Mouse (Mus musculus) forebrain, embryonic 10.5 days (tissue): Measurements from ENCODE around the gene Clvs2. TPM values are rescaled to one million over a fixed set of nuclear protein-coding genes. Genes with fewer than 3 reads are reported as not detected.

Source experiments
- DNase-seq: peaks from one replicate; pipeline ENCODE4 v3.0.0-alpha.2; 2017; ENCODE audit warnings: low spot score; ENCODE audit errors: extremely low spot score
- H3K27ac ChIP-seq: fragments of 300-500 bp; sonication (generic); 2 replicates; pipeline ENCODE4 v1.5.1; 2016; ENCODE audit warnings: mild to moderate bottlenecking
- H3K27me3 ChIP-seq: fragments of 300-500 bp; sonication (generic); 2 replicates; pipeline ENCODE4 v1.6.1; 2016; ENCODE audit warnings: mild to moderate bottlenecking; ENCODE audit not compliant: poor library complexity, severe bottlenecking
- H3K36me3 ChIP-seq: fragments of 300-500 bp; sonication (generic); replicated peaks from 2 replicates; pipeline ENCODE4 v1.6.1; 2016; ENCODE audit warnings: mild to moderate bottlenecking, moderate library complexity
- H3K4me1 ChIP-seq: fragments of 300-500 bp; sonication (generic); 2 replicates; pipeline ENCODE4 v1.6.1; 2016
- H3K4me3 ChIP-seq: fragments of 300-500 bp; sonication (generic); 2 replicates; pipeline ENCODE4 v1.5.1; 2016; ENCODE audit warnings: mild to moderate bottlenecking, moderate library complexity
- H3K9me3 ChIP-seq: fragments of 300-500 bp; sonication (generic); 2 replicates; pipeline ENCODE4 v1.6.1; 2016; ENCODE audit warnings: mild to moderate bottlenecking, moderate library complexity
- WGBS: fragments of 180-500 bp; shearing (Covaris S2); methylation state at CpG from one replicate; pipeline ENCODE4 v1.1.7; 2016; 5-methylcytosine and 5-hydroxymethylcytosine counted together
- polyA plus RNA-seq: library from polyadenylated mRNA; unstranded; fragments of >200 nt; fragmentation: Nextera tagmentation; extraction: Ambion mirVana; gene quantifications from 2 replicates; pipeline ENCODE4 v1.2.1, GENCODE M21; 2016

Gene Clvs2
- polyA plus RNA-seq, result 0.16 and 0.63 TPM in 2 replicates

DNA sequence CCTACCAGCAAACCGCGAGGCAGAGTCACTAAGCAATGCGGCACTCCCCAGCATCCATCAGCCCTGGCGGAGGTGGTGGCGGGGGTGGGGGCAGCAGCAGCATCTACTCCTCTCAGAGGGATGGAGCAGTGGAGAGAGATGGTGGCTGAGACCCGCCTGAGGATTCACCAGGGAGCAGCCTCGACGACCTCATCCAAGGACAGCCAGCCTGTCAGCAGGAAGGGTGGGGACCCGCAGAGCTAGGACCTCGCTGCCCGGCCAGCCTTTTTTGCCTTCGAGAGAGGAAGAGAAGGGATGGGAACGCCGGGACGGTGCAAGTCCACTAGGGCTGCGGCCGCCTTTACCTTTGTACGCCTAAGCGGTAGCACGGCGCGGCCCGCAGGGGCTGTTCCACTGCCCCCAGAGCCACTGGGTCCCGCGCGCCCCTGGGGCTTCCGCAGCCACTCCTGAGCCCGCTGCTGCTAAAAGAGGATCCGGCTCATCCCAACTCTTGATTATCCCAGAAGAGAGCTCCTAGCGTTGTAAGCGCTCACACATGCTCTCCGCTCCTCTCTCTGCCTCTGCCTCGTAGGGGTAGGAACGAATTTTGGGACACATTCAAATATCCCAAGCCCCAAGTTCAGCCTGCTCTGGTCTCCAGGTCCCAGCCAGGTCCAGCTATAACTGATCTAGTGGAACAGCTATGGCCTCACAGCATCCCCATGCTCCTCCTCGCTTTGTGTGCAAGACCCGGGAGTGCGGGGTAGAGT is at the start of gene Clvs2:
Gene Clvs2 (minus strand): TSS at position 639 of the 749 bp plus-strand sequence.
- H3K27ac ChIP-seq, result peak within 1 kb of the TSS; percentile 82
- H3K4me1 ChIP-seq, result peaks cover 10% of the 10 kb centered on the region
- peaks cover 23% of the 10 kb centered on the region for H3K27me3 ChIP-seq
- H3K36me3 ChIP-seq, result no peaks in the 10 kb centered on the region
- peak; percentile 45 for DNase-seq
- H3K4me3 ChIP-seq, result peak within 1 kb of the TSS; percentile 62
- no peaks in the 10 kb centered on the region for H3K9me3 ChIP-seq
- under 1% methylated on average over 32 of the region's 37 CpGs for WGBS

DNA sequence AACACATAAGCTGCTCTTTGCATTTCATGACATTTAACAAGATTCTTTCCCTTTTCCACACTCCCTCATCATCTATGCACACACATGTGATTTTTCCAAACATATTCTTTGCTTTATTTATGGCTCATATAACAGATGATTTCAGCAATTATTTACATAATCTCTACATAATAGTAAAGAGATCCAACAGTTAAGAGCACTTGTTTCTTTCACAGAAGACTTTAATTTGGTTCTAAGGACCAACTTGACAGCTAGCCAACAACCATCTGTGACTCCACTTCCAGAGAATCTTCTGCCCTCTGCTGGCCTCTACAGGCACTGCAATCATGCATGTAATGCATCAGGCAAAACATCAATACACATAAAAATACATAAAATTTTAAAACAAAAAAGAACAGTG is 28.6 kb upstream of the Clvs2 start:
- no peak overlapping the region for H3K27ac ChIP-seq
- no peaks in the 10 kb centered on the region for H3K4me1 ChIP-seq
- H3K36me3 ChIP-seq, result no peaks in the 10 kb centered on the region
- H3K27me3 ChIP-seq, result no peaks in the 10 kb centered on the region
- DNase-seq, result peak; percentile 21
- H3K4me3 ChIP-seq, result no peak overlapping the region
- H3K9me3 ChIP-seq, result no peaks in the 10 kb centered on the region

GRCm38 (mm10) chr10:33623577-33623991 is 985 bp downstream of the Clvs2 start:
- peaks cover 10% of the 10 kb centered on the region for H3K4me1 ChIP-seq
- H3K27ac ChIP-seq, result no peak overlapping the region
- H3K9me3 ChIP-seq, result no peaks in the 10 kb centered on the region
- no peak for DNase-seq
- H3K4me3 ChIP-seq, result peak overlapping the region; percentile 62
- peaks cover 23% of the 10 kb centered on the region for H3K27me3 ChIP-seq
- no peaks in the 10 kb centered on the region for H3K36me3 ChIP-seq
- WGBS, result 17% methylated on average over 6 of the region's 6 CpGs

- Histone ChIP-seq H3K27ac (no peak overlapping the region), H3K27me3 (peaks cover 23% of the 10 kb centered on the region), H3K36me3 (no peaks in the 10 kb centered on the region), H3K4me3 (no peak overlapping the region), H3K4me1 (peaks cover 10% of the 10 kb centered on the region), H3K9me3 (no peaks in the 10 kb centered on the region)
- 84% methylated on average over 8 of the region's 8 CpGs for WGBS
- no peak for DNase-seq
Observed at GRCm38 (mm10) chr10:33622700-33623099, 1.9 kb downstream of the Clvs2 start.

GRCm38 (mm10) chr10:33616207-33616606 is 8.4 kb downstream of the Clvs2 start:
- DNase-seq, result no peak
- Histone ChIP-seq H3K4me3 (no peak overlapping the region), H3K27me3 (no peaks in the 10 kb centered on the region), H3K36me3 (no peaks in the 10 kb centered on the region), H3K4me1 (no peaks in the 10 kb centered on the region), H3K27ac (no peak overlapping the region), H3K9me3 (no peaks in the 10 kb centered on the region)
- WGBS, result 84% methylated on average over 2 of the region's 2 CpGs

GRCm38 (mm10) chr10:33613197-33613596 is 11.4 kb downstream of the Clvs2 start:
- no peak overlapping the region for H3K27ac ChIP-seq
- H3K9me3 ChIP-seq, result no peaks in the 10 kb centered on the region
- H3K27me3 ChIP-seq, result no peaks in the 10 kb centered on the region
- 82% methylated on average over 1 of the region's 1 CpGs for WGBS
- no peak overlapping the region for H3K4me3 ChIP-seq
- no peaks in the 10 kb centered on the region for H3K4me1 ChIP-seq
- no peaks in the 10 kb centered on the region for H3K36me3 ChIP-seq
- no peak for DNase-seq

- Histone ChIP-seq H3K4me1 (no peaks in the 10 kb centered on the region), H3K9me3 (no peaks in the 10 kb centered on the region), H3K4me3 (no peak overlapping the region), H3K27me3 (no peaks in the 10 kb centered on the region), H3K27ac (no peak overlapping the region), H3K36me3 (no peaks in the 10 kb centered on the region)
- DNase-seq, result no peak
- WGBS, result 94% methylated on average over 16 of the region's 16 CpGs
Observed at GRCm38 (mm10) chr10:33592732-33593131, 31.8 kb downstream of the Clvs2 start.

DNA sequence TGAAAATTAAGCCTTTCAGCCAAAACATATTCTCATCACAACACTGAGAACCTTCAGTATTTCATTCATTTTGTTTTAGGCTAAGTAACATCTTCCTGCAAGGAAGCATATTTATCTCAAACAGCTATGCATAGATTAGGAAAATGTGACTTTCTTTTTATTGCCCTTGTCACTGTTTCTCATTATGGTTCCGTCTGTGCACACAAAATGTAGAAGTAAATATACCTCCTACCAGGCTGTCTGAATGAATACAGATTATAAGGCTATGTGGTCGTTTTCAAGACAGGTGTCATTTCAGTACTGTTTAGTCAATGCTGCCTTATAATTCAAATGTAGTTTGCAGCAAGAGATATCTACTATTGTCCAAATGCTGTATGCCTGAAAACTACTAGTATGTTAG is 35.8 kb downstream of the Clvs2 start:
- Histone ChIP-seq H3K27ac (no peak overlapping the region), H3K4me3 (no peak overlapping the region), H3K9me3 (no peaks in the 10 kb centered on the region), H3K36me3 (no peaks in the 10 kb centered on the region), H3K27me3 (no peaks in the 10 kb centered on the region), H3K4me1 (no peaks in the 10 kb centered on the region)
- no peak for DNase-seq
- 86% methylated on average over 2 of the region's 2 CpGs for WGBS

DNA sequence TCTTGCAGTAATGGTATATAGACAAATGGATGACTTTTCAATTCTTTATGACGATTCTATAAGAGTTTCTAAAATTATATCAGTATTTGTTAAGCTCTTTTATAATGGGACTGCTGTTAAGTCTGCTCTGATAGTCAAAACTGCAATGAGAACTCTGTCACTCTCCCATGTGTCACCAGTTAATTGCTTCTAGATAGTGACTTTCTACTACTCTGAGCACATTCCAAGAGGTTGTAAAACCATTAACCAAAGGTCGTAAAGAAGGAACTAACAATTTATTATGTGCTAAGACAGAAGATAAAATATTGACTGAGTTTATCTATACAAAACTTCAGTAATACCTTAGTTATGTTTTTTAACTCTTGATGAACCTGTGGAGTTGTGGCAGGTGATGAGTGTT is 37.5 kb downstream of the Clvs2 start:
- no peaks in the 10 kb centered on the region for H3K4me1 ChIP-seq
- no peaks in the 10 kb centered on the region for H3K36me3 ChIP-seq
- no peak for DNase-seq
- no peaks in the 10 kb centered on the region for H3K27me3 ChIP-seq
- H3K4me3 ChIP-seq, result no peak overlapping the region
- H3K27ac ChIP-seq, result no peak overlapping the region
- H3K9me3 ChIP-seq, result no peaks in the 10 kb centered on the region
- 84% methylated on average over 2 of the region's 2 CpGs for WGBS

- Histone ChIP-seq H3K36me3 (no peaks in the 10 kb centered on the region), H3K9me3 (no peaks in the 10 kb centered on the region), H3K4me1 (no peaks in the 10 kb centered on the region), H3K4me3 (no peak overlapping the region), H3K27ac (no peak overlapping the region), H3K27me3 (no peaks in the 10 kb centered on the region)
- no peak for DNase-seq
- WGBS, result 86% methylated on average over 3 of the region's 3 CpGs
Observed at GRCm38 (mm10) chr10:33558081-33558480, 66.5 kb downstream of the Clvs2 start.

DNA sequence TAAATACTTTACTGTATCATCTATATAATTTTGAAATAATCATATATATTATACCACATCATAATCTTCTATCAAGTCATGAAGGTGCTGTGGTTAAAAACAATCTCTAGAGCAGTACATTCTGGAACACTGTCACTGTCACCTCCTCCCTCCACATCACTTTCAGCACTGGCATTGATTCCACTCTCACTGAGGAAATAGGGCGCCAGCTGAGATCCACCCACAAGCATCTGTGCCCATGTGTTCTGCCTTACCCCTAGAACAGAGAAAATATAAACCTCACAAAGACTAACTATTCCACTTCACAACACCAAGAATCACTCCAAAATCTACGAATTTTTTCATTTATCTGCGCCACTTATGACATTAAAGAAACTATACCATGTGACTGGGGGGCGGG is 84.2 kb downstream of the Clvs2 start:
- Histone ChIP-seq H3K27me3 (no peaks in the 10 kb centered on the region), H3K4me1 (no peaks in the 10 kb centered on the region), H3K4me3 (no peak overlapping the region), H3K9me3 (no peaks in the 10 kb centered on the region), H3K36me3 (no peaks in the 10 kb centered on the region), H3K27ac (no peak overlapping the region)
- WGBS, result 91% methylated on average over 4 of the region's 4 CpGs
- DNase-seq, result no peak
